Mouse (Mus musculus): ENCODE measurements around the gene Unc13a. TPM values are rescaled to one million over a fixed set of nuclear protein-coding genes. Genes with fewer than 3 reads are reported as not detected.

The Unc13a gene
- polyA plus RNA-seq, 1 experiment from 2014 or later: 18.9 TPM

DNA sequence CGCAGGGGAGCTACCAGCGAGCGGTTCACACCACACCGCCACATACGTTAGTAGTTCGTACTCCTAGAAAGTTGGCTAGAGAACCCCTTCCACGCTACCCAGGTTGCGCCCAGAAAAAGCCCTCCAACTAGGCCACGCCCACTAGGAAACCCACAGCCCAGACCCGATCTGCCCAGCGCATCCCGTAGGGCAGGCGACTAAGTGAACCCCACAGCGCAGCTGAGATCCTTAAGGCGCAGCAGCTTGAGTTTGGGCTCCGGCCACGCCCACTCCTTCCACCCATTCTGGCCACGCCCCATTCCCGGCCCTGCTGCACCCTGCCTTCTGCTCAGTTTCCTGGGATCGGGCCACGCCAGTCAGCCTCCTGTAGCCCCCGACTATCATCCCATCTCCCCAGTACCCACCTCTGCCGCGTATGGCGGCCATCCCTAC, 41.8 kb downstream of the Unc13a start:
- peaks cover 9% of the 10 kb centered on the region; the same call in 1 of the 2 replicates for H3K36me3 ChIP-seq (ENCODE audit: control insufficient read depth, insufficient read depth, low read length)
- H3K4me1 ChIP-seq (ENCODE audit: control insufficient read depth, insufficient read depth, low read length): peaks cover 12% of the 10 kb centered on the region
- ATAC-seq (ENCODE audit: low FRiP score, low TSS enrichment): peak; percentile 22
- peak overlapping the region; percentile 95 for H3K4me2 ChIP-seq (ENCODE audit: low read length)
- H3K9me3 ChIP-seq (ENCODE audit: control insufficient read depth, low read length): no peaks in the 10 kb centered on the region
- peaks cover 10% of the 10 kb centered on the region for H3K27me3 ChIP-seq (ENCODE audit: control insufficient read depth, insufficient read depth, low read length)
- peak overlapping the region; percentile 66; the same call in 1 of the 2 replicates for H3K9ac ChIP-seq (replicated peaks; ENCODE audit: low read length)
- H3K4me3 ChIP-seq (replicated peaks; ENCODE audit: low read depth, low read length): peak overlapping the region; percentile 41
- H3K27ac ChIP-seq (replicated peaks; ENCODE audit: low read depth, low read length): peak overlapping the region; percentile 84
- WGBS: 3% methylated on average over 25 of the region's 25 CpGs
- DNase-seq: peak; percentile 41

DNA sequence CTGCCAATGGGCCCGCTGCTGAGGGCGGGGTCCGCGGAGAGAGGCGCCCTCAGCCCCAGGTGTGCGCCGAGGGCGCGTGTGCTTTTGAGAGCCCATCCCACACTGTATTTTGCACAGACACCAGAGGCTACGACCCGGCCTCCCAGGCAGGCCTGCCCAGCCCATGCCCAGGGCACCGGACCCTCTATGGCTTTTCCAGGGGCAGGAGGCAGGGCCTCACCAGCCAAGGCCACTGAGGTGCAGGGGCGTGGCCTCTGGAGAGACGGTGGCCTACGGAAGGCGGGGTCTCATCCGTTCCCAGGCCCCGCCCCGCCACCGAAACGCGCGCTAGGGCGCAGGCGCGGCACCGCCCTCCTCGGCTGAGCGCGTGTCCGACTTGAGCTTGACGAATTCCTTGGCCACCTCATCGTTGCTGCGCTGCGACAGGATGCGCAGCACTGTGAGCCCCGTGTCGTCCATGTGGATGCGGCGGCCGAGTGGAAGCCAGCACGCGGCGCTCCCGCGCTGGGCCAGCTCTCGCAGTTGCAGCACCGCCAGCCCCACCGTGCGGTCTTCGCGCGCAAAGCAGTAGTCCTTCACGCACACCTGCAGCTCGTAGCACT, 42.4 kb downstream of the Unc13a start:
- under 1% methylated on average over 55 of the region's 55 CpGs for WGBS
- DNase-seq: peak; percentile 95
- peaks cover 10% of the 10 kb centered on the region for H3K27me3 ChIP-seq (ENCODE audit: control insufficient read depth, insufficient read depth, low read length)
- H3K4me1 ChIP-seq (ENCODE audit: control insufficient read depth, insufficient read depth, low read length): peaks cover 12% of the 10 kb centered on the region
- peak overlapping the region; percentile 41 for H3K4me3 ChIP-seq (replicated peaks; ENCODE audit: low read depth, low read length)
- peak overlapping the region; percentile 84 for H3K27ac ChIP-seq (replicated peaks; ENCODE audit: low read depth, low read length)
- no peaks in the 10 kb centered on the region for H3K9me3 ChIP-seq (ENCODE audit: control insufficient read depth, low read length)
- H3K36me3 ChIP-seq (ENCODE audit: control insufficient read depth, insufficient read depth, low read length): peaks cover 15% of the 10 kb centered on the region
- peak overlapping the region; percentile 66 for H3K9ac ChIP-seq (replicated peaks; ENCODE audit: low read length)
- ATAC-seq (ENCODE audit: low FRiP score, low TSS enrichment): peak; percentile 88
- H3K4me2 ChIP-seq (ENCODE audit: low read length): peak overlapping the region; percentile 95

DNA sequence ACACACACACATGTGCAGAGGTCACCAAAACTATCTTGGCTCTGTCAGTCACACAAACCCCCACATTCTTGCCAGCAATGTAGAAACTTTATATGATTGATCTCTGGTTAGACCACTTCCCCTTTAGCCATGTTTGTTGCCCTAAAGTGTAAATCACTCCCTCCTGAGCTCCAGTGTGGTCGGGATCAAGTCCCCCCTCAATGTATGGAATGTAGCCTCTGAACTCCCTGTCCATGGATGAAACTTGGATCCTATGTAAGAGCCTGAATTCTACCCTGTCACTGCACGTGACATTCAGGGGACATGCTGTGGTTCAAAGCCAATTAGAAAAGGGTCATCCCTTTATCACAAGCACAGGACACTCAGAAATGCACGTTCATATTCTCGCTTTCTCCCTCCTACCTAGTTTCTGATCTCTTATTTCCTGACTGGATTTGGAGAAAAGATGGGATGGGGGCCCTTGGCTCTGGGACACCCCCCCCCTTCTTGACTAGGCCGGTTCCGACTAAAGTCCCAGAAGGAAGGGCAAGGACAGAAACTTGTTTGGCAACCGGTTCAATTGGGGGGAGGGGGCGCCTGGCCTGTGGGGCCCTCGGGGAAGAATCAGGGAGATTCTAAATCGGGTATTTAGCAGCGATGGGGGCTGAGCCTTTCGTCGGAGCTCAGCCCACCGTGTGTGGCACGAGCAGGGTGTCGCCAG, 43.0 kb downstream of the Unc13a start:
- 9% methylated on average over 16 of the region's 16 CpGs for WGBS
- peaks cover 21% of the 10 kb centered on the region for H3K36me3 ChIP-seq (ENCODE audit: control insufficient read depth, insufficient read depth, low read length)
- peaks cover 10% of the 10 kb centered on the region for H3K27me3 ChIP-seq (ENCODE audit: control insufficient read depth, insufficient read depth, low read length)
- peak overlapping the region; percentile 66 for H3K9ac ChIP-seq (replicated peaks; ENCODE audit: low read length)
- peaks cover 12% of the 10 kb centered on the region for H3K4me1 ChIP-seq (ENCODE audit: control insufficient read depth, insufficient read depth, low read length)
- DNase-seq (no peak), ATAC-seq (ENCODE audit: low FRiP score, low TSS enrichment) (no peak)
- H3K9me3 ChIP-seq (ENCODE audit: control insufficient read depth, low read length): no peaks in the 10 kb centered on the region
- peak overlapping the region; percentile 95 for H3K4me2 ChIP-seq (ENCODE audit: low read length)
- peak overlapping the region; percentile 84 for H3K27ac ChIP-seq (replicated peaks; ENCODE audit: low read depth, low read length)
- H3K4me3 ChIP-seq (replicated peaks; ENCODE audit: low read depth, low read length): peak overlapping the region; percentile 41

DNA sequence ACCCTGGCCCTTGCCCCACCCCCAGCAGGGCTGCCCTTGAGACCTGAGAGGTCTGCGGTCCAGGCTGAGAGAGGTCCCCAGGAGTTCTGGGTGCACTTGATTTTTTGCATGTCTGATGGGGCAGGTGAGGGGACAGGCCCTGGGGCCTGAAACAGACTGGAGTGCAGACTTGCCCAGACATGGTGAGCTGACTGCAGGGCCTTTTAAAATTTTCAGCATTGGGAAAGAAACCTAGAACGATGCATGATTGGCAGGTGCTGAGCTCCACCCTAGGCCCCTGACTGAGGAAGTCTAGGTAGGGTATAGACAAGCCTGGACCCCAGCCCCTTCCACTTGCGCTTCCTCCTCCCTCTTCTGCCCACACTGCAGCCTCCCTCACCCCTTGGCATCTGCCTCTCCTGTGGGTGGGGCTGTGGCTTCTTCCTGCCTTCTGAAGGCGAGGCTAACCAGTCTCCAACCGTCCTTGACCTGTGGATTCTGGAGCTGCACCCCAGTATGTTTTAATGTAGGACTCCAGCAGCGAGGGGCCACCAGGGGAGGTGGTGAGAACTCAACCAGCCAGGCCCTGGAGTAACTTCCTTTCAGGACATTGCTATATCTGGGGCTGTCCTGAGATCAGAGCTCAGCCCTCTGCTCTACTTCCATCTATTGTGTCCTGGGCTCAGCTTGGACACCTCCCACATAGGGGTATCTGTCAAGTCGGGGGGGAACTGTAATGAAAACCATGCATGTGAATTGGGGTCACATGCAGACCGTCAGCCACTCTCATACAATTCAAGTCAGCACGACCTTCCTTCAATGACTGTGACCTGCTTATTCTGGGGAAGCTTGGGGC, 44.1 kb downstream of the Unc13a start:
- ATAC-seq (ENCODE audit: low FRiP score, low TSS enrichment) (no peak), DNase-seq (no peak)
- Histone ChIP-seq H3K4me1 (ENCODE audit: control insufficient read depth, insufficient read depth, low read length) (peaks cover 12% of the 10 kb centered on the region), H3K4me3 (replicated peaks; ENCODE audit: low read depth, low read length) (no peak overlapping the region), H3K27ac (replicated peaks; ENCODE audit: low read depth, low read length) (no peak overlapping the region), H3K36me3 (ENCODE audit: control insufficient read depth, insufficient read depth, low read length) (peaks cover 32% of the 10 kb centered on the region), H3K4me2 (ENCODE audit: low read length) (no peak overlapping the region), H3K9ac (replicated peaks; ENCODE audit: low read length) (no peak overlapping the region), H3K9me3 (ENCODE audit: control insufficient read depth, low read length) (no peaks in the 10 kb centered on the region), H3K27me3 (ENCODE audit: control insufficient read depth, insufficient read depth, low read length) (peaks cover 10% of the 10 kb centered on the region)
- WGBS: 53% methylated on average over 9 of the region's 9 CpGs

DNA sequence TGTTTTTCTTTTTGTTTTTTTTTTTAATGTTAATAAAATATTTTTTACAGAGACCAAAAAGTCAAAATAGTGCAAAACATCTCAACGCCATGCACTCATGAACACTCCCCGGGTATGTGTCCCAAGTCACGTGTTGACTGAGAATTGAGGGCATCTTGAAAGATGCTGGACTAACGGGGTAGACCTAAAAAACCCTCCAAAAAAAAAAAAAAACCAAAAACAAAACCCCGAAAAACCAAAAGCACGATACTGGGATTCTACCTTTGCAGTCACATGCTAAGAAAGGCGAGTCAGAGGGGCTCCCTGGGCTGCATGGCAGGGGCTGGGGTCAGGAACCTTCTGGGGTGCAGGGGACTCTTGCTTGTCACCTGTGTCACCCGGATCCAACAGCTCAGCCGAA, 44.8 kb downstream of the Unc13a start:
- H3K4me3 ChIP-seq (replicated peaks; ENCODE audit: low read depth, low read length): no peak overlapping the region
- no peak for DNase-seq
- no peak for ATAC-seq (ENCODE audit: low FRiP score, low TSS enrichment)
- no peak overlapping the region for H3K27ac ChIP-seq (replicated peaks; ENCODE audit: low read depth, low read length)
- no peak overlapping the region for H3K4me2 ChIP-seq (ENCODE audit: low read length)
- peaks cover 10% of the 10 kb centered on the region for H3K27me3 ChIP-seq (ENCODE audit: control insufficient read depth, insufficient read depth, low read length)
- peaks cover 39% of the 10 kb centered on the region for H3K36me3 ChIP-seq (ENCODE audit: control insufficient read depth, insufficient read depth, low read length)
- H3K9ac ChIP-seq (replicated peaks; ENCODE audit: low read length): no peak overlapping the region
- 87% methylated on average over 9 of the region's 9 CpGs for WGBS
- H3K9me3 ChIP-seq (ENCODE audit: control insufficient read depth, low read length): no peaks in the 10 kb centered on the region
- peaks cover 12% of the 10 kb centered on the region for H3K4me1 ChIP-seq (ENCODE audit: control insufficient read depth, insufficient read depth, low read length)

DNA sequence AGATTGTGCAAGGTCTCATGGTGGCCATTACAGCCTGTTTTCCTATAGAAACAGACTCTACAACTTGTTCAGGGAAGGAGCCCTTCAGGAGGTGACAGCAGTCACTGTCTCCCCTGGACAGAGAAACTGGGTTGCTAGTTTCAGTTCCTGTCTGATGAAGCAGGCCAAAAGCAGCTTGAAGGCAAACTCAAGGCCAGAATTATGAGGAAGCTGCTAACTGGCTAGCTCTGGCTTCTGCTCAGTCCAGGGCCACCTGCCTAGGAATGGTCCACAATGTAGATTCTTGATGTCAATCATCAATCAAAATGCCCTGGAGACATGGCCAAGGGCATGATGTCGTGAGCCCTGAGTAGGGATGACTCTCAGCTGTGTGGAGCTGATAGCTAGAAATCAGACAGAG, 46.5 kb downstream of the Unc13a start:
- Histone ChIP-seq H3K9ac (replicated peaks; ENCODE audit: low read length) (no peak overlapping the region), H3K36me3 (ENCODE audit: control insufficient read depth, insufficient read depth, low read length) (peaks cover 50% of the 10 kb centered on the region), H3K27ac (replicated peaks; ENCODE audit: low read depth, low read length) (no peak overlapping the region), H3K9me3 (ENCODE audit: control insufficient read depth, low read length) (no peaks in the 10 kb centered on the region), H3K4me2 (ENCODE audit: low read length) (no peak overlapping the region), H3K4me3 (replicated peaks; ENCODE audit: low read depth, low read length) (no peak overlapping the region), H3K4me1 (ENCODE audit: control insufficient read depth, insufficient read depth, low read length) (peaks cover 12% of the 10 kb centered on the region), H3K27me3 (ENCODE audit: control insufficient read depth, insufficient read depth, low read length) (peaks cover under 1% of the 10 kb centered on the region; the same call in 1 of the 2 replicates)
- 79% methylated on average over 1 of the region's 1 CpGs for WGBS
- DNase-seq: no peak
- ATAC-seq (ENCODE audit: low FRiP score, low TSS enrichment): no peak

DNA sequence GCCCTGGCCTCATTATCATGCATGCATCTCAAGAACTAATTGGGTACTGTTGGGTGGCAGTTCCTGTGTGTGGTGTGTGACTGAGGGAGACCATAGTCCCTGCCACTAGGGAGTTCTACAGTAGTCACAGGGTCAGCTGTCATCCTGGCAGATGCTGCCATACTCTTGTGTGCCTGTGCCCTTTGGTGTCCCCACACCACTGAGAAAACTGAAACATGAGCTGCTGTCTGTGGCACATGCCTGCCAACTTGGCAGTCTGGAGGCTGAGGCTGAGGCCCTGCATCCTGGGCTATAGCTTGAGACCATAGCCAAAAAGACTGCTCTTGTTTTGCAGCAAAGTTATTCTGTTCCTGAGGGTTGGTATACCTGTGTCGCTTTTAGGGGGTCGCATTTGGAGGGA, 51.8 kb downstream of the Unc13a start:
- Histone ChIP-seq H3K36me3 (ENCODE audit: control insufficient read depth, insufficient read depth, low read length) (peaks cover 87% of the 10 kb centered on the region), H3K27me3 (ENCODE audit: control insufficient read depth, insufficient read depth, low read length) (no peaks in the 10 kb centered on the region), H3K9ac (replicated peaks; ENCODE audit: low read length) (no peak overlapping the region), H3K4me1 (ENCODE audit: control insufficient read depth, insufficient read depth, low read length) (no peaks in the 10 kb centered on the region), H3K4me3 (replicated peaks; ENCODE audit: low read depth, low read length) (no peak overlapping the region), H3K9me3 (ENCODE audit: control insufficient read depth, low read length) (no peaks in the 10 kb centered on the region), H3K4me2 (ENCODE audit: low read length) (no peak overlapping the region), H3K27ac (replicated peaks; ENCODE audit: low read depth, low read length) (no peak overlapping the region)
- no peak for DNase-seq
- ATAC-seq (ENCODE audit: low FRiP score, low TSS enrichment): no peak
- 95% methylated on average over 2 of the region's 2 CpGs for WGBS

DNA sequence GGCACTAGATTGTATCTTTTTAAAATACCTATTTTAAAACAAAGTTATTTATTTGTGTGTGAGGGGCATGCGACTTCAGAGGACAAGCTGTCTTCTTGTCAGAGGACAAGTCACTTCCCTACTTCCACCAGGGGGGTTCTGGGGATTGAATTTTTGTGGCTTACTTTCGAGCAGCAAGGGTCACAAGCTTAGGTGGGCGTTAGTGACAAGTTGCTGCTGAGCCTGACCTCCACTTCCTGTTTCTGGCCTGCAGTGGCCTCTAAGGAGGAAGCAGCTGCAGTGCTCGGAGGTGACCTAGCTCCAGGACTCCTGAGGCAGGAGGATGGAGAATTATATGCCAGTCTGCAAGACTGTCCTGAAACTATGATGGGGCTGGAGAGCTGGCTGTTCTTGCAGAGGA, 58.1 kb downstream of the Unc13a start:
- Histone ChIP-seq H3K4me3 (replicated peaks; ENCODE audit: low read depth, low read length) (no peak overlapping the region), H3K27ac (replicated peaks; ENCODE audit: low read depth, low read length) (no peak overlapping the region), H3K4me1 (ENCODE audit: control insufficient read depth, insufficient read depth, low read length) (peaks cover 9% of the 10 kb centered on the region), H3K4me2 (ENCODE audit: low read length) (no peak overlapping the region), H3K9me3 (ENCODE audit: control insufficient read depth, low read length) (no peaks in the 10 kb centered on the region), H3K27me3 (ENCODE audit: control insufficient read depth, insufficient read depth, low read length) (no peaks in the 10 kb centered on the region), H3K9ac (replicated peaks; ENCODE audit: low read length) (no peak overlapping the region), H3K36me3 (ENCODE audit: control insufficient read depth, insufficient read depth, low read length) (peaks cover 43% of the 10 kb centered on the region)
- DNase-seq (no peak), ATAC-seq (ENCODE audit: low FRiP score, low TSS enrichment) (no peak)
- WGBS: 69% methylated on average over 4 of the region's 4 CpGs

All from midbrain, embryonic 14.5 days (tissue).